Mouse (Mus musculus): ENCODE measurements at regions not wholly inside any gene's neighbourhood (a gene's known extent, or its start where the extent isn't known, plus 50 kb on each side); places are given as distances from the start of the nearest gene placed in this dataset.
A peak's percentile ranks its signal among the peaks of the same experiment; 100 is the strongest.

- no peak for DNase-seq
These were observed 220.8 kb upstream of the Zdhhc25 start for GRCm38 (mm10) chr15:88379342-88379741.

GRCm38 (mm10) chr15:88379951-88380623 lies 220.0 kb upstream of the Zdhhc25 start:
- no peak for DNase-seq

- no peak for DNase-seq
These were observed 218.7 kb upstream of the Zdhhc25 start for GRCm38 (mm10) chr15:88381419-88381818.

GRCm38 (mm10) chr15:88385943-88386342 lies 214.2 kb upstream of the Zdhhc25 start:
- no peak for DNase-seq

GRCm38 (mm10) chr15:88386711-88387110 lies 213.4 kb upstream of the Zdhhc25 start:
- no peak for DNase-seq

- DNase-seq, result no peak
These were observed 208.3 kb upstream of the Zdhhc25 start for GRCm38 (mm10) chr15:88391822-88392221.

GRCm38 (mm10) chr15:88399064-88399463 lies 201.0 kb upstream of the Zdhhc25 start:
- no peak for DNase-seq

GRCm38 (mm10) chr15:88399989-88400388 lies 200.1 kb upstream of the Zdhhc25 start:
- no peak for DNase-seq

- no peak for DNase-seq
These were observed 199.3 kb upstream of the Zdhhc25 start for GRCm38 (mm10) chr15:88400787-88401186.

- DNase-seq, result peak; percentile 40 to 50
These were observed 191.4 kb upstream of the Zdhhc25 start for GRCm38 (mm10) chr15:88408461-88409379.

GRCm38 (mm10) chr15:88414206-88414605 lies 185.9 kb upstream of the Zdhhc25 start:
- DNase-seq, result no peak

- DNase-seq, result no peak
These were observed 181.2 kb upstream of the Zdhhc25 start for GRCm38 (mm10) chr15:88418881-88419280.

GRCm38 (mm10) chr15:88428441-88428840 lies 171.7 kb upstream of the Zdhhc25 start:
- no peak for DNase-seq

GRCm38 (mm10) chr15:88430941-88431340 lies 169.2 kb upstream of the Zdhhc25 start:
- no peak for DNase-seq

- no peak for DNase-seq
These were observed 151.8 kb upstream of the Zdhhc25 start for GRCm38 (mm10) chr15:88448272-88448671.

- DNase-seq, result no peak
These were observed 148.9 kb upstream of the Zdhhc25 start for GRCm38 (mm10) chr15:88451241-88451640.

GRCm38 (mm10) chr15:88468107-88468506 lies 132.0 kb upstream of the Zdhhc25 start:
- DNase-seq, result peak; percentile 44 to 57

GRCm38 (mm10) chr15:88468810-88469209 lies 131.3 kb upstream of the Zdhhc25 start:
- peak; percentile 62 to 66 for DNase-seq

- no peak for DNase-seq
These were observed 130.3 kb upstream of the Zdhhc25 start for GRCm38 (mm10) chr15:88469508-88470455.

GRCm38 (mm10) chr15:88472351-88473100 lies 127.6 kb upstream of the Zdhhc25 start:
- DNase-seq, result no peak

- DNase-seq, result no peak
These were observed 126.9 kb upstream of the Zdhhc25 start for GRCm38 (mm10) chr15:88473221-88473620.

GRCm38 (mm10) chr15:88483471-88483870 lies 116.6 kb upstream of the Zdhhc25 start:
- no peak for DNase-seq

Data from layer of hippocampus, postnatal 36 days (tissue).